Mouse (Mus musculus) ES-Bruce4 (cell line): ENCODE data around the gene Calhm3.

ENCODE experiments used
- CTCF ChIP-seq: IDR thresholded peaks from one replicate; pipeline ENCODE4 v1.8.1; 2011; ENCODE audit warnings: low read depth, low read length
- EP300 ChIP-seq: IDR thresholded peaks from 2 replicates; pipeline ENCODE4 v1.6.1; 2011; ENCODE audit warnings: low read depth, low read length; ENCODE audit not compliant: insufficient read depth
- POLR2A ChIP-seq: IDR thresholded peaks from one replicate; pipeline ENCODE4 v1.8.1; 2011; ENCODE audit warnings: low read length; ENCODE audit not compliant: insufficient read depth

GRCm38 (mm10) chr19:47186514-47187275 is 29.1 kb upstream of the Calhm3 start:
- TF ChIP-seq CTCF (no peak), POLR2A (no peak), EP300 (no peak)
